Mouse (Mus musculus) limb, embryonic 15.5 days (tissue): ENCODE measurements around the gene Arhgef28. TPM values are rescaled to one million over a fixed set of nuclear protein-coding genes. Genes with fewer than 3 reads are reported as not detected.
A peak's percentile ranks its signal among the peaks of the same experiment; 100 is the strongest.

Experiments used
- ATAC-seq: fragments of 200-750 bp; cut with Nextera tagmentation; 2 replicates; pipeline ENCODE4 v1.8.0; 2017; ENCODE audit warnings: low read depth, moderate TSS enrichment; ENCODE audit not compliant: insufficient number of reproducible peaks, low FRiP score, low TSS enrichment
- H3K27ac ChIP-seq: fragments of 300-500 bp; sonication (generic); 2 replicates; pipeline ENCODE4 v1.5.1; 2015; ENCODE audit warnings: moderate library complexity, mild to moderate bottlenecking, inconsistent platforms
- H3K27me3 ChIP-seq: fragments of 300-500 bp; sonication (generic); 2 replicates; pipeline ENCODE4 v1.6.1; 2015; ENCODE audit warnings: inconsistent platforms
- H3K36me3 ChIP-seq: fragments of 300-500 bp; sonication (generic); 2 replicates; pipeline ENCODE4 v1.6.1; 2015; ENCODE audit warnings: inconsistent platforms
- H3K4me1 ChIP-seq: fragments of 300-500 bp; sonication (generic); 2 replicates; pipeline ENCODE4 v1.6.1; 2015; ENCODE audit warnings: inconsistent platforms
- H3K4me2 ChIP-seq: fragments of 300-500 bp; sonication (generic); 2 replicates; pipeline ENCODE4 v1.6.1; 2015; ENCODE audit warnings: mild to moderate bottlenecking, inconsistent platforms
- H3K4me3 ChIP-seq: fragments of 300-500 bp; sonication (generic); 2 replicates; pipeline ENCODE4 v1.5.1; 2015; ENCODE audit warnings: mild to moderate bottlenecking, inconsistent platforms
- H3K9ac ChIP-seq: fragments of 300-500 bp; sonication (generic); 2 replicates; pipeline ENCODE4 v1.6.1; 2015; ENCODE audit warnings: inconsistent platforms
- H3K9me3 ChIP-seq: fragments of 300-500 bp; sonication (generic); 2 replicates; pipeline ENCODE4 v1.6.1; 2016; ENCODE audit warnings: inconsistent platforms
- WGBS: fragments of 180-500 bp; shearing (Covaris S2); methylation state at CpG from one replicate; pipeline ENCODE4 v1.1.7; 2015; 5-methylcytosine and 5-hydroxymethylcytosine counted together
- polyA plus RNA-seq: library from polyadenylated mRNA; unstranded; fragments of >200 nt; fragmentation: Nextera tagmentation; extraction: Ambion mirVana; gene quantifications from 2 replicates; pipeline ENCODE4 v1.2.1, GENCODE M21; 2015

Gene Arhgef28
- polyA plus RNA-seq, 1 experiment from 2014 or later = 15.0 TPM

DNA sequence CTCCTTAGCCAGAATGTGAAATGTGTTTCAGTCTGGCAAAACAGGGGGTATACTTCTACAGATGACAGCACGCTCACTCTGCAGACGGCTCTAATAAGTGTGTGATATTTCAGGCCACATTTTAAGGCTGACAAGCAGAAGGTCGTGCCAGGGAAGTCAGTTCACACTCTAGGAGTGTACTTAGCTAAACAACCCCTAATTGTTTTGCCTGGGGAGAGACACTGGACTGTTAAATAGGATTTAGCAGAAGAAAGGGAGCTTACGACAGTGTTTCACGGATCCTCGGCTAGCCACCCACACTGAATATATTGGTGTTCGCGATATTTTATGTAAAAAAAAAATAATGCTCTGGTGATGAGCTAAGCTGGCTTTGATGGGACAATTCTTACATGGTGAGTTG, 286.6 kb downstream of the Arhgef28 start:
- Histone ChIP-seq H3K27ac (no peak overlapping the region), H3K4me3 (no peak overlapping the region), H3K4me2 (no peak overlapping the region), H3K27me3 (no peaks in the 10 kb centered on the region), H3K4me1 (peaks cover 14% of the 10 kb centered on the region; the same call in 1 of the 2 replicates), H3K36me3 (no peaks in the 10 kb centered on the region), H3K9ac (no peak overlapping the region), H3K9me3 (no peaks in the 10 kb centered on the region)
- WGBS = 44% methylated on average over 8 of the region's 8 CpGs
- ATAC-seq = no peak

DNA sequence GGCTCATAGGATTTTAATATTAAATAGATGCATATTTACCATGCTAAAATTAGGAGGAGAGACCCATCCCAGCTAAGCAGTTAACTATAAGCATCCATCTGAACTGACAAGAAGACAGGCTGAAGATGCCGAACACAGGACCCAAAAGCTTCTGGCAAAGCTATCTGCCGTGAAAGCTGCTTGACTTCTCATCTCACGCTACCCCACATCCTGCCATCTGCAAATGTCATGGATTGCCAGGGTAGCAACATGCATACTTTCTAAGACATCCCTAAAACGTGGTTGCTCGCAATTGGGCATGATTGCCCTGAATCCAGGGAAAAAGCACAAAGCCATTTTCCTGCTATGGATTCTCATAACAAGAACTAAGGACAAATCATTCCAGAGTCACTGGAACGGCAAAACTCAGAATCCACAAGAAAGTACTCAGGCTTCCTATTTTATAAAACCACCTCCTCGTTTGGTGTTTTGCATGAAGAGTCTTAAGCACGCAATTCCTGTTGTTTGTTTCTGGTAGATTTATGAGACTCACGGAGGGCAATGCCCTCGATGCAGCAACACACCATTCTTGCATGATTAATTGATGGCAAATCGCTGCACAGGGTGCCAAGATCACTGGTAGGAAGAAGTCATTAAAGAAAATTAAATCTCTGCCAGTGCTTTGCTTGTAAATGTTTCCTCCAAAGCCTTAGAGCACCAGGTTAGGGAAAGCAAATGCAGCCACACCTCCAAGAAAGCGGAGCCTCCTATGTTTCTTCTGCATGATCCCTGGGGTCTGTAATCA, 287.9 kb downstream of the Arhgef28 start:
- H3K27ac ChIP-seq = no peak overlapping the region
- H3K9me3 ChIP-seq = no peaks in the 10 kb centered on the region
- no peaks in the 10 kb centered on the region for H3K36me3 ChIP-seq
- no peak overlapping the region for H3K4me2 ChIP-seq
- ATAC-seq = no peak
- 51% methylated on average over 12 of the region's 12 CpGs for WGBS
- peaks cover 10% of the 10 kb centered on the region; the same call in 1 of the 2 replicates for H3K4me1 ChIP-seq
- no peak overlapping the region for H3K4me3 ChIP-seq
- no peaks in the 10 kb centered on the region for H3K27me3 ChIP-seq
- H3K9ac ChIP-seq = no peak overlapping the region

DNA sequence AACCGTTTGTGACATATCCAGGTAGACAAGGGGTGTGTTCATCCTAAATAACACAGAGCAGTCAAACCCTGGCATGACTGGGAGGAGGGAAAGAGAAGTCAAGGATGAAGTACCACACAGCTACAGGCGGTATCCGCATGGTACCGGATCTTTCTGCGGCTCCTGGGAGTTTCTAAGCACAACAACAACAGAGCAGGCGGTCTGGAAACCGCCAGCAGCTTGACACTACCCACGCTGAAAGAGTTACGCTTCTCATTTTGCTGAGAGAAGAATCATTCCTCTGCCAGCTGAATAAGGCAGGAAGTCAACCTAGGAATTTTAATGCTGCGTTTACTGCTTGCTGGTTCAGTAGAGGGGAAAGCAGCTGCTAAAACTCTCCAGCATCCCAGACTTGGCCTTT, 295.2 kb downstream of the Arhgef28 start:
- H3K4me2 ChIP-seq = 0 out of 2 replicates have a peak overlapping the region, but pooled peaks have one; percentile 17
- 14% methylated on average over 10 of the region's 10 CpGs for WGBS

DNA sequence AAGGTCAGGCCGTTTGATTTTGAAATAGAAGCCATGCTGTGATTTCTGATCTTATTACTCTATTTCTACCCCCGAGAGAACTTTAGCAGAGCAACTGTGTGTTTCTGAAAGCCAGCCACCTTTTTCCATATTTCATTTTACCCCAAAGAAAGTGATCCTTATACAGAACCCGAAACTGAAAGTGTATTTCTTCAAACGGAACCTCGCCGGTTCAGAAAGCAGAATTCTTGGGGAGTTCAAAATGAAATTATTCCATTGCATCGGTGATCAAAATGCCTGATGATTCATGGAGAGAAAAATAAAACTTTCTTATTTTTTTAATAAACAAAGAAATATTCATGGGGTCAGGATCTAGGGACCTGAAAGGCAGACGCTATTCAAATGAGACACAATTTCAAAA, 303.4 kb downstream of the Arhgef28 start:
- ATAC-seq = no peak
- Histone ChIP-seq H3K27me3 (no peaks in the 10 kb centered on the region), H3K36me3 (no peaks in the 10 kb centered on the region), H3K9me3 (no peaks in the 10 kb centered on the region), H3K4me2 (no peak overlapping the region), H3K27ac (peak overlapping the region; percentile 22; the same call in 1 of the 2 replicates), H3K9ac (no peak overlapping the region), H3K4me3 (no peak overlapping the region), H3K4me1 (peaks cover 8% of the 10 kb centered on the region)
- WGBS = 66% methylated on average over 8 of the region's 8 CpGs

More for the DNA sequence above, 295.2 kb downstream of the Arhgef28 start:
- Histone ChIP-seq H3K27ac (peak overlapping the region; percentile 77), H3K9ac (no peak overlapping the region), H3K4me1 (peaks cover 8% of the 10 kb centered on the region), H3K4me3 (no peak overlapping the region), H3K9me3 (no peaks in the 10 kb centered on the region), H3K36me3 (no peaks in the 10 kb centered on the region), H3K27me3 (no peaks in the 10 kb centered on the region)
- no peak for ATAC-seq

DNA sequence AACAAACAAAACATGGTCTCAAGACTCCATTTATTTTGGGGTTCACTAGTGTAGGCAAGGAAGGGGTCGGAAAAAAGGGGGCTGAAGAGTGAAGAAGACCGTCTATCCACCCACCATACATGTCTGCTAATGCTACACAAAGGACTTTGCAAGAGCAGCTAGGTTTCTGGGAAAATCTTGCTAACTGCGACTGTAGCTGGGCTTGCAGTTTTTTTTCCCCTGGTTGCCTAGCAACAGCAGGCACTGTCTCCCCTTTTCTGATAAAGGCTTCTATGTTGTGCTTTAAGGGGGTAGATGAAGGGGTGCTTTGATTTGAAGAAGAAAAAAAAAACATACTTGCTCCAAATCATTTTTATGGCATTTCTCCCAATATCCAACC, 305.9 kb downstream of the Arhgef28 start:
- no peaks in the 10 kb centered on the region for H3K9me3 ChIP-seq
- peaks cover 4% of the 10 kb centered on the region for H3K4me1 ChIP-seq
- no peaks in the 10 kb centered on the region for H3K36me3 ChIP-seq
- H3K4me2 ChIP-seq = no peak overlapping the region
- WGBS = 58% methylated on average over 3 of the region's 3 CpGs
- H3K27me3 ChIP-seq = no peaks in the 10 kb centered on the region
- no peak for ATAC-seq
- no peak overlapping the region for H3K4me3 ChIP-seq
- no peak overlapping the region for H3K9ac ChIP-seq
- no peak overlapping the region for H3K27ac ChIP-seq

DNA sequence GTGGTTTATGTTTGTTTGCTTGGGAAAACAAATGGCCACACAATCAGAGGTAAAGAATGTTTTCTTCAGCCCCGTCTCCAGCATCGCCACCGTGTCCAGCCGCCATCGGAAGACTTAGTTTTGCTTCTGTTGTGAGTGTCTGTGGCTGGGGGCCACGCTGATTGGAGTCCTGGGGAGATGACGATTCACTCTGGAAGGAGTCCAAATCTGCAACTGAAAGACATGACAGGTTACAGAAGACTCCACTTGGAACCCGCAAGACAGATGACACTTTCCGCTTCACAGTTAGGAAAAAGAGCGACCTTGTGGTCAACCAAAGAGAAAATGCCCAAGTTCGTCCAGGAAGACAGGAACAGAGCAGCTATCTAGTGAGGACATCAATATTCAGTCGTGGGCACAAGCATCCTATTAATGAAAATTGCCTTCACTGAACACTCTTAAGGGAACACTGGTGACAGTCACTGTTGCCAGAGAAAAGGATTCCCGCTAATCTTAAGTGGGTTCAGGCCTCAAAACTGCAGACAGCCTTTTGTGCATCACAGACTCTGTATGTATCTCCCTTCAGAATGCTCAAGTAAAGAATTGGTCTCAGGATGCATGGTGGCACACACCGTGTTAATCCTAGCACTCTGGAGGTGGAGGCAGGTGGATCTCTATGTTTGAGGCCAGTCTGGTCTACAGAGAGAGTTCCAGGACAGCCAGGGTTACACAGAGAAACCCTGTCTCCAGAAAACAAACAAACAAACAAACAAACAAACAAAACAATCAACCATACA, 306.4 kb downstream of the Arhgef28 start:
- Histone ChIP-seq H3K27me3 (no peaks in the 10 kb centered on the region), H3K4me1 (peaks cover 3% of the 10 kb centered on the region; the same call in 1 of the 2 replicates), H3K4me2 (no peak overlapping the region), H3K36me3 (no peaks in the 10 kb centered on the region), H3K9me3 (no peaks in the 10 kb centered on the region), H3K4me3 (no peak overlapping the region), H3K27ac (no peak overlapping the region), H3K9ac (no peak overlapping the region)
- WGBS = 86% methylated on average over 14 of the region's 14 CpGs
- no peak for ATAC-seq

DNA sequence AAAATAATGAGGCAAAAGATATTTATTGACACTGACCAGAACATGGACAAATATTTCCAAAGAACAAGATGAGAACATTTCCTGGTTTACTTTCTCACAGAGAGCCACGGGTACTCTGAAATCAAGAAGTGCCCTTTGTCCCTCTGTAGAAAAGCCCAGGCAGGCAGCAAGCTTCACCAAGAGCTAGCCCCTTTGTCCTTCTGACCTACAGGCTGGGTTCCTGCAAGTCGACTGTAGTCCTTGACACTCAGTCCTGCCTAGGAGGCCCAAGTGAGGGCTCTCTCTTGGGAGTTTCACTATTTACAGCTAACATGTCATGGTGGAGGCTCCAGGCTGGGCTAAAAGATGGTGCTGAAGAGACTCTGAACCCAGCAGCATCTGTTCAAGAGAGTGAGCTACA, 307.6 kb downstream of the Arhgef28 start:
- ATAC-seq = no peak
- Histone ChIP-seq H3K9ac (no peak overlapping the region), H3K27ac (no peak overlapping the region), H3K36me3 (no peaks in the 10 kb centered on the region), H3K9me3 (no peaks in the 10 kb centered on the region), H3K4me1 (peaks cover 3% of the 10 kb centered on the region; the same call in 1 of the 2 replicates), H3K4me3 (no peak overlapping the region), H3K27me3 (no peaks in the 10 kb centered on the region), H3K4me2 (no peak overlapping the region)
- 65% methylated on average over 2 of the region's 2 CpGs for WGBS

DNA sequence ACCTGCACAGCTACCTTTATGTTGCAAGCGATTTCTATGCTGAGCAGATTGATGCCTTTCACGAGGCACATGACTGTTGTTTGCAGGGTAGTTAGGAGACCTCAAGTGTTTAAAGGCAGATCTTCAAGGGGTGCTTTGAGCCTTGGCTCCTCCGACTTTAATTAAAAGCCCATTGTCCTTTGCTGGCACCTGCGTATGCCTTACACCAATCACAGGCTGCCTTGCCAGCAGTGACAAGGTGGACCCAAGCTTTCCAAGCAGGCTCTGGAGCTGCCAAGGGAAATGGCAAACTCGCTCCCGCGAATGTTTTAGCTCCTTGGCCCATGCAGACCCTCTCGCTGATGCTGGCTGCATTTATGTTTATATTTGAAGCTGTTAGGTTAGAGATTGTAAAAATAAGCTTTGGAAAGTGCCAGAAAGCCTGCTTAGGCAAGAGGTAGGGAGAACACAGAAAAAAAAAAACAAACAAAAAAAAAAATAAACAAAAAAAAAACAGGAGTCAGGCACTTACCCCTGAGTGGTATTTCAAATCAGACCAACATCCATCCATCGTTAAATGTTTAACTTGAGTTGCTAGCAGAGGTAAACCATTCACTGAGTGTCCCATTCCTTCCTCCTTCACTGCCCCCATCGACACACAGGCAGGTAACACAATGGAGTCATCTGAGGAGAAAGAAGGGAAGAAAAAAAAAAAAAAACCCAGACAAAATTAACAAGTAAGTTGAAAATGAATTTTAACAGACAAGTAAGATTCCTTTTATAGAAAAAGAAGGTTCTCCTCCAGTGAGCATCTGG, 313.0 kb downstream of the Arhgef28 start:
- H3K4me2 ChIP-seq = no peak overlapping the region
- H3K4me3 ChIP-seq = no peak overlapping the region
- H3K27ac ChIP-seq = no peak overlapping the region

DNA sequence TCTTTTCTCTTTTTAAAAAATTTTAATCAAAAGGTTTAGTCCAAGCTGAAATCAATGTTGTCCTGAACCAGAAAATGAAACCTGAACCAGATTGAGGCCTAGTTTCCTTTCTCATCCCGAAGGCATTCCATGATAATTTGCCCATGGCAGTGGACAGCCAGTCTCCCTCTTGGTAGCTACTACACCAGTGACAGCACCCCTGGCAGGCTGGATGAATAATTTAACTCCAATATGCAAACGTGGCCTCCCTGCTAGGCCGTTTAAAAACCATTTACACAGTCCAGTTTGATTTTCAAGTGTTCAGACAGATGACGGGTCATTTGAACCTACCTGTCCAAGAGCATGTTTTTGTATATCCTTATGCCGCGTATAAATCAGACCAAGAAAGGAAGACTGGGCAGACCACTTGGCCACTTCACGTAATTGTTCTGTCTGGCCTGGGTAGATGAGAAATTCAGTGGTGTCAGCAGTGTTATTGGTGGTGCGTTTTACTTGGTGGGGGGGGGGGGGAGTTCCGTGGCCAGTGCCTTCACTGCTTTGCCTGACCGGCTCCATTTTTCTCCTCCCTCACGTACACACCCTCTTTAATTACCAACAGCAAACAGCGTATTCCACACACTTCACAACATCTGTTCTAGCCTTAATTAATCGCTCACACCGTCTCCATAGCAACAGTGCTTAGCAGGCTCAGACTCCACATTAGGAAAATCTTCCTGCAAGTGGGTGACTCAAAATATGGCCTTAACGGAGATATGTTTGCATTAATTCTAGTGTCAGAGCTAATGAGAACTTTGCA, 314.0 kb downstream of the Arhgef28 start:
- 40% methylated on average over 15 of the region's 15 CpGs for WGBS
- no peaks in the 10 kb centered on the region for H3K27me3 ChIP-seq
- H3K27ac ChIP-seq = no peak overlapping the region
- peaks cover 7% of the 10 kb centered on the region; the same call in 1 of the 2 replicates for H3K4me1 ChIP-seq
- no peak for ATAC-seq
- H3K4me2 ChIP-seq = no peak overlapping the region
- no peak overlapping the region for H3K4me3 ChIP-seq
- no peaks in the 10 kb centered on the region for H3K36me3 ChIP-seq
- no peak overlapping the region for H3K9ac ChIP-seq
- H3K9me3 ChIP-seq = no peaks in the 10 kb centered on the region

More for the DNA sequence above, 313.0 kb downstream of the Arhgef28 start:
- WGBS = 32% methylated on average over 10 of the region's 10 CpGs
- no peak for ATAC-seq
- H3K4me1 ChIP-seq = peaks cover 4% of the 10 kb centered on the region; the same call in 1 of the 2 replicates
- no peaks in the 10 kb centered on the region for H3K9me3 ChIP-seq
- H3K27me3 ChIP-seq = no peaks in the 10 kb centered on the region
- no peak overlapping the region for H3K9ac ChIP-seq
- H3K36me3 ChIP-seq = no peaks in the 10 kb centered on the region

DNA sequence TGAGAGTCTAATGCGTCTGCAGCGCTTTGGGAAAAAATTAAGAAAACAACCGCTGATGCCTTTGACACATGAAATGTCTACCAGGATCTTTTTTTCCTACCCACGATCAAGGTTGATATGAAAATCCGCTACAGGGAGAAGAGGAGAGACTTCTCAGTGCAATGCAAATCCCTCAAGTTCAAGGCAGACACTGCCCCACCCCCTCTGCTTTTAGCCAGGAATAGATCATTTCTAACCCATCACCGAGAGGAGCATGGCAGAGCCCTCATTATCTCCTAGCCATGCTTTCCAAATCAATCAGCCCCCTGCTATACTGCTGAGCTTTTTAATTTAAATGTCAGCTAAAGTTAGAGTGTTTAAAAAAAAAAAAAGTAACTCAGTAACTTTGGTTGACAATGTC, 318.2 kb downstream of the Arhgef28 start:
- no peaks in the 10 kb centered on the region for H3K27me3 ChIP-seq
- H3K27ac ChIP-seq = peak overlapping the region; percentile 43; the same call in 1 of the 2 replicates
- H3K4me2 ChIP-seq = no peak overlapping the region
- H3K36me3 ChIP-seq = no peaks in the 10 kb centered on the region
- no peak for ATAC-seq
- no peak overlapping the region for H3K9ac ChIP-seq
- H3K9me3 ChIP-seq = no peaks in the 10 kb centered on the region
- peaks cover 10% of the 10 kb centered on the region for H3K4me1 ChIP-seq
- H3K4me3 ChIP-seq = no peak overlapping the region
- WGBS = 41% methylated on average over 6 of the region's 6 CpGs

DNA sequence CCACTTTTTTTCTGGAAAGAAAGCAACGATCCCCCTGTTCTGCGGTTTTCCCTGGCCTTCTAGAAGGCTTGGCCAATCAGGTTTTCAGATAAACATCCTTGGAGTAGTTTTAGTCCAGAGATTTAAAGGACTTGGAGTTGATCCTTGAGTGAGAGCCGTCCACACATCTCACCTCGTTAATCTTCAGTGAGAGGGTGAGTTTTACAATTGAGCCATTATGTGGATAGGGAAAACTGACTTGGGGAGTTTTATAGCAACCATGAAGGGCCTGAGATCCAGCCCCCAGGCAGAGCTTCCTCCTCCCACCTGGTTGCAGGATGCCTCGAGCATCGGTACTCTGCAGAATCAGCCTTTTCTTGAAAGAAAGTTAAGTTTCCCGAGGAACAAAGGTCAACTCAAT, 318.7 kb downstream of the Arhgef28 start:
- WGBS = 16% methylated on average over 7 of the region's 7 CpGs
- no peak for ATAC-seq
- no peaks in the 10 kb centered on the region for H3K9me3 ChIP-seq
- H3K4me2 ChIP-seq = no peak overlapping the region
- peaks cover 7% of the 10 kb centered on the region for H3K4me1 ChIP-seq
- H3K4me3 ChIP-seq = no peak overlapping the region
- H3K9ac ChIP-seq = no peak overlapping the region
- H3K27ac ChIP-seq = peak overlapping the region; percentile 43; the same call in 1 of the 2 replicates
- H3K36me3 ChIP-seq = no peaks in the 10 kb centered on the region
- no peaks in the 10 kb centered on the region for H3K27me3 ChIP-seq
